Mouse (Mus musculus): Measurements from ENCODE around the gene Prn.

Prn gene

GRCm38 (mm10) chr2:131907311-131907710, 2.4 kb upstream of the Prn start:
- no peak for DNase-seq

GRCm38 (mm10) chr2:131908351-131908861, 1.4 kb upstream of the Prn start:
- no peak for DNase-seq

GRCm38 (mm10) chr2:131908906-131909305, 851 bp upstream of the Prn start:
- no peak for DNase-seq

GRCm38 (mm10) chr2:131910847-131911246, 1.1 kb downstream of the Prn start:
- no peak for DNase-seq

GRCm38 (mm10) chr2:131911341-131911740, 1.6 kb downstream of the Prn start:
- DNase-seq: no peak

- no peak for DNase-seq
These were observed 2.9 kb downstream of the Prn start for GRCm38 (mm10) chr2:131912526-131913258.

- DNase-seq: no peak
These were observed 22.6 kb downstream of the Prn start for GRCm38 (mm10) chr2:131932275-131932902.

GRCm38 (mm10) chr2:131933013-131933412, 23.3 kb downstream of the Prn start:
- DNase-seq: no peak

GRCm38 (mm10) chr2:131933598-131933997, 23.8 kb downstream of the Prn start:
- no peak for DNase-seq

- no peak for DNase-seq
These were observed 24.5 kb downstream of the Prn start for GRCm38 (mm10) chr2:131934243-131934642.

- no peak for DNase-seq
These were observed 25.8 kb downstream of the Prn start for GRCm38 (mm10) chr2:131935390-131936105.

- DNase-seq: no peak
These were observed 26.7 kb downstream of the Prn start for GRCm38 (mm10) chr2:131936410-131936809.

GRCm38 (mm10) chr2:131939404-131940111, 29.8 kb downstream of the Prn start:
- DNase-seq: peak; percentile 75

GRCm38 (mm10) chr2:131940506-131940905, 30.7 kb downstream of the Prn start:
- DNase-seq: no peak

GRCm38 (mm10) chr2:131941501-131941900, 31.7 kb downstream of the Prn start:
- no peak for DNase-seq

GRCm38 (mm10) chr2:131944370-131944769, 34.6 kb downstream of the Prn start:
- no peak for DNase-seq

GRCm38 (mm10) chr2:131945225-131945624, 35.5 kb downstream of the Prn start:
- DNase-seq: no peak

- DNase-seq: no peak
These were observed 36.0 kb downstream of the Prn start for GRCm38 (mm10) chr2:131945765-131946164.

- DNase-seq: no peak
These were observed 36.6 kb downstream of the Prn start for GRCm38 (mm10) chr2:131946351-131946750.

- DNase-seq: no peak
These were observed 38.4 kb downstream of the Prn start for GRCm38 (mm10) chr2:131948156-131948555.

- no peak for DNase-seq
These were observed 39.3 kb downstream of the Prn start for GRCm38 (mm10) chr2:131948916-131949639.

All from right cerebral cortex, postnatal 14 days (tissue).